Mouse (Mus musculus) bone marrow, adult 2 months (tissue): ENCODE measurements around the gene Isyna1.

Source experiments
- CTCF ChIP-seq: fragments of 200-500 bp; IDR thresholded peaks from 2 replicates; pipeline ENCODE4 v1.5.1; 2011; ENCODE audit warnings: low read length, control low read depth; ENCODE audit not compliant: control insufficient read depth, insufficient read depth
- POLR2A ChIP-seq: fragments of 200-500 bp; IDR thresholded peaks from 2 replicates; pipeline ENCODE4 v1.6.1; 2011; ENCODE audit warnings: low read depth, mild to moderate bottlenecking, control low read depth, low read length, borderline replicate concordance; ENCODE audit not compliant: control insufficient read depth

GRCm38 (mm10) chr8:70609368-70609848, 15.2 kb downstream of the Isyna1 start:
- TF ChIP-seq CTCF: no peak
- TF ChIP-seq POLR2A: peak; percentile 67; the same call in 1 of the 2 replicates
